Mouse (Mus musculus): Measurements from ENCODE around the gene Cmtr1.

Cmtr1 gene

GRCm38 (mm10) chr17:29731266-29731952 is 71.0 kb downstream of the Cmtr1 start:
- no peak for DNase-seq (ENCODE audit: extremely low read depth, low read depth, low spot score)

DNA sequence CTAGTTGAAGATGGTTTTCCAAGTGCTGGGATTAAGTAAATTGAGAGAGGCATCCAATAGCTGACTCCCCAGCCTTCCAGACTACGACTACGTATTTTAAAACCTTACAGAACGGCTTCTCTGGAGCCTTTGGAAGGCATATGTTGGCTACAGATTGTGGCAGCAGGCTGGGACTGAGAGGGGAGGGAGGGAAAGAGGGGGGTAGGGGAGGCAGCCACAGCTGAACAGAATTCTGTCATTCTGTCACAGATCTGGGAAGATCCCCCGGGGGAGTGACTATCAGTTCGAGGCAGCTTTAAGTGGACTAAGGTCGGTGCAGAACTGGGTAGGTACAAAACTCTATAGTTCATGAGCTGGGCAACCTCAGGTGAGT is 71.5 kb downstream of the Cmtr1 start:
- no peak for DNase-seq (ENCODE audit: extremely low read depth, low read depth, low spot score)

- DNase-seq (ENCODE audit: extremely low read depth, low read depth, low spot score) = no peak
Measured at GRCm38 (mm10) chr17:29732522-29732921, 72.1 kb downstream of the Cmtr1 start.

DNA sequence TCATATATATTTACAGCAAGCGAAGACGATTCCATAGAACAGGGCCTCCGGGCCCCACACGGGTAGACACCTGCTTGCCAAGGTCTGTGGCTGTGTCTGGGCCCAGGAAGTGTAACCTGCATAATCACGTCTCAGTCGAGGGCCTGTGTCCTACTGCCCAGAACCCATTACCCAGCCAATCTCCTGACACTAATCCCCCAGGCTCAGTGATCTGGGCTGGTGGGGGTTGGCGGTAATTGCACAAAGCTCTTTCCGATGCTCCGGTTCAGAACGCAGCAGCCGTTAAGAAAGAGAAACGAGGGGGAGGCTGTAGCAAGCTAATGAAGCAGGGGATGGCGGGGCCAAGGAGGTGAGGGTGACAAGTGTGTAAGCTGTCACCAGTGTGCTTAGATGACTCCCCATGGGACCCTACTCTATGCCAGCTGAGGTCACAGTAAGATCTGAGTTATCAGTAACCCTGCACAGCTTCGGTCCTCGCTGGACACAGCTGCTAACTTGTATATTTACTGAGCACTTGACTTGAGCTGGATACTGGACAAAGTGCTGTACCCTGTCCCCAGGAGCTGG is 76.1 kb downstream of the Cmtr1 start:
- no peak for DNase-seq (ENCODE audit: extremely low read depth, low read depth, low spot score)

DNA sequence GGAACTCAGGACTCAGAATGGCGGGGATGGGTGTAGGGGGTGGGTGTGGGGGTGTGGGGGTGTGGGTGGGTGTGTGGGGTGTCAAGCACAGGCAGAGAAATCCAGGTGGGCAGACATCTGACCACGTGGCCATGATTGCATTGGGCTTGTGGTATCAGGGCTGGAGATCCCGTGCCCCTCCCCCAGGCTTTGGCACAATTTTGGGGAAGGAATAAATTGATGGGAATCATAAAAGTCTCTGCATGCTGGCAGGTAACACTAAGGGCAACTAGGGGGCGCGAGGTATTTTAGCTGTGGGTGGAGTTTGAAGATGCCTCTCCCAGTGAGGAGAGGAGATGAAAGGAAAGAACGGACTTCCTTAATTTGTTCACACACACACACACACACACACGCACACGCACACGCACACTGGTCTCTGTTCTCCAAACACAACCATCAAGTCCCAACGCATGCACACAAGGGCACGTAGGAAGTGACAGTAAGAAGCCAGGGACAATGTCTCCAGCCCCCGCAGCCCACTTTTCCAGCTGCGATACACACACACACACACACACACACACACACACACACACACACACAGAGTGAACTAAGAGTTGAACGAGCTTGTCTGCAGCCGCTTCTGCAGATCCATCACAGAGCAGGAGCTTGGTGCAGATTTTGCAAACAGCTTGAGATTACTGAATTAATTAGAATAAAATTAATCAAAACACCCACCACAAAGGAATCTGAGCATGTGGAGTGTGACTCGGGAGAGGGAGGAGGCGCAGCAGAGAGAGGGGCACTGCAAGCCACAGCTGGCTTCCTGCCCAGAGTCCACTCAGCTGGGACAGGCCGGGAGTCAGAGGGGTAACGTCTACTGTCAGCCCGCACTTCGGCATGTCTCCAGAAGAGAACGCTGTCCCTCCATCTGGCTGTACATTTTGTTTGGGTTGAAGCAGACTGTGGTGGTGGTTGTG is 77.7 kb downstream of the Cmtr1 start:
- no peak for DNase-seq (ENCODE audit: extremely low read depth, low read depth, low spot score)

DNA sequence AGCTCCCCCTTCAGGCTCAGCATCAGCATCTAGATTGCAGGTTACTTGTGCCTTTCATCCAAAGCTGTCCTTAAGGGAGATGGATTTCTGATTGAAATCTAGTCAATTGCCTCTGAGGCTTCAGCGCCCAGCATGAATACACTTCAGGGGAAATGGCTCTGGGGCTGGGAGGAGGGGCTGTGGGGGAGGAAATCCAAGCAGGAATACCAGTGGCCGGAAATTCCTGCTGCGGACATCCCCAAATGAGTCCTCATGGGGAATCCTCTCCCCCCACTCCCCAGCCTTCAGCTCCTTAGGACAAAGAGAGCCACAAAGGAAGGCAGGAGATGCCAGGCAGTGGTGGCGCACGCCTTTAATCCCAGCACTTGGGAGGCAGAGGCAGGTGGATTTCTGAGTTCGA is 87.1 kb downstream of the Cmtr1 start:
- no peak for DNase-seq (ENCODE audit: extremely low read depth, low read depth, low spot score)

- DNase-seq (ENCODE audit: extremely low read depth, low read depth, low spot score) = no peak
Measured at GRCm38 (mm10) chr17:29754510-29754909, 94.1 kb downstream of the Cmtr1 start.

All from fat pad, adult 2 months (tissue).